In genomic region chr14:24232641-24233633, GRCm38 (mm10) we compare ENCODE assay signal across 8 mouse cellular contexts. TPM values are rescaled to one million over a fixed set of nuclear protein-coding genes. Genes with fewer than 3 reads are reported as not detected.
DNase-seq lines count a peak whose midpoint lies in the region; TF ChIP-seq lines count a peak whose summit lies in the region.

No protein-coding gene starts in this region.

- TF ChIP-seq POLR2A in brain, embryonic 14.5 days (IDR thresholded peaks at IDR 0.05; ENCODE audit: borderline replicate concordance, extremely low read depth, insufficient read depth, insufficient read length, poor library complexity, severe bottlenecking), result no peak

- peak; percentile 46 to 66 for DNase-seq in kidney, adult 8-10 months
- DNase-seq in kidney, postnatal 10 days, result no peak
- peak; percentile 49 for DNase-seq in brain, embryonic 14.5 days (ENCODE audit: low read depth)
- peak; percentile 32 to 43 for DNase-seq in frontal cortex, postnatal 14 days (ENCODE audit: low spot score in 2 of 2)
- DNase-seq in layer of hippocampus, postnatal 14 days (ENCODE audit: low spot score in 2 of 2), result peak; percentile 47 to 63
- DNase-seq in thymus, postnatal 25 days, result no peak
- DNase-seq in urinary bladder, postnatal 14 days (ENCODE audit: low spot score), result no peak
- DNase-seq in ovary, adult 18-20 months (ENCODE audit: low spot score), result no peak

- no peak for TF ChIP-seq CTCF in brain, embryonic 14.5 days (IDR thresholded peaks at IDR 0.05; ENCODE audit: borderline replicate concordance, extremely low read depth, insufficient read depth, insufficient read length)

RNA-seq across cellular contexts. Expression of gene Dlg5, which starts 12.8 kb away (rescaled TPM):
- 70.6 and 89.3 TPM in 2 replicates for polyA plus RNA-seq in brain, embryonic 14.5 days (2012; rRNA removed)
- total RNA-seq in layer of hippocampus, postnatal 14 days (2021), result 10 to 100 TPM; 55.5 to 74.0 TPM

Comparison
In these comparisons a context has a peak if more than half of its experiments do, and no peak if none do; other contexts are left out.
1. DNase-seq: peak in kidney, adult 8-10 months (2 of 2), brain, embryonic 14.5 days (single experiment), frontal cortex, postnatal 14 days (2 of 2) and layer of hippocampus, postnatal 14 days (2 of 2); none in kidney, postnatal 10 days (single experiment), thymus, postnatal 25 days (single experiment), urinary bladder, postnatal 14 days (single experiment) and ovary, adult 18-20 months (single experiment).